Mouse (Mus musculus) gastrocnemius, postnatal 36 days (tissue): Measurements from ENCODE around the gene Slc38a3. TPM values are rescaled to one million over a fixed set of nuclear protein-coding genes. Genes with fewer than 3 reads are reported as not detected.

Experiments
- DNase-seq, 2 experiments: peaks; one replicate each; pipeline ENCODE4 v3.0.0; 2022
- intact Hi-C: fragments of 180-260 bp; cut with DNase I; formaldehyde crosslinking; loops from one replicate; pipeline ENCODE4 v1.15.1; 2025
- total RNA-seq, 2 experiments: library from RNA; stranded (reverse); gene quantifications; 2 replicates each; pipeline ENCODE4 v1.2.3; 2021

The Slc38a3 gene
- total RNA-seq, 2 experiments from 2014 or later: 60.6 to 81.6 TPM

- intact Hi-C loops: no loop called here
These were observed 929 bp upstream of the Slc38a3 start for GRCm38 (mm10) chr9:107670259-107670658.

GRCm38 (mm10) chr9:107668916-107669315 lies 414 bp downstream of the Slc38a3 start:
- intact Hi-C loops: no loop called here

More at GRCm38 (mm10) chr9:107670259-107670658, 929 bp upstream of the Slc38a3 start:
- DNase-seq: peak in 1 of 2 experiments; percentile 43

GRCm38 (mm10) chr9:107668011-107668410 lies 1.3 kb downstream of the Slc38a3 start:
- no peak for DNase-seq
- intact Hi-C loops: no loop called here

More at GRCm38 (mm10) chr9:107668916-107669315, 414 bp downstream of the Slc38a3 start:
- DNase-seq: no peak

- intact Hi-C loops: no loop called here
- peak; percentile 58 to 73 for DNase-seq
These were observed 2.1 kb downstream of the Slc38a3 start for GRCm38 (mm10) chr9:107667219-107667618.

GRCm38 (mm10) chr9:107666751-107667205 lies 2.6 kb downstream of the Slc38a3 start:
- intact Hi-C loops: no loop called here
- peak; percentile 54 to 55 for DNase-seq

GRCm38 (mm10) chr9:107665308-107665707 lies 4.0 kb downstream of the Slc38a3 start:
- intact Hi-C loops: no loop called here
- DNase-seq: no peak

- intact Hi-C loops: no loop called here
- no peak for DNase-seq
These were observed 5.8 kb downstream of the Slc38a3 start for GRCm38 (mm10) chr9:107663525-107663924.

GRCm38 (mm10) chr9:107662342-107662741 lies 7.0 kb downstream of the Slc38a3 start:
- intact Hi-C loops: no loop called here
- no peak for DNase-seq

GRCm38 (mm10) chr9:107660777-107661176 lies 8.6 kb downstream of the Slc38a3 start:
- intact Hi-C loops: no loop called here
- no peak for DNase-seq

GRCm38 (mm10) chr9:107659961-107660360 lies 9.4 kb downstream of the Slc38a3 start:
- intact Hi-C loops: no loop called here
- no peak for DNase-seq

GRCm38 (mm10) chr9:107659551-107659950 lies 9.8 kb downstream of the Slc38a3 start:
- intact Hi-C loops: no loop called here
- DNase-seq: no peak

- no peak for DNase-seq
- intact Hi-C loops: no loop called here
These were observed 11.2 kb downstream of the Slc38a3 start for GRCm38 (mm10) chr9:107658096-107658495.

- intact Hi-C loops: no loop called here
- DNase-seq: no peak
These were observed 12.2 kb downstream of the Slc38a3 start for GRCm38 (mm10) chr9:107657144-107657543.

- DNase-seq: no peak
- intact Hi-C loops: no loop called here
These were observed 14.7 kb downstream of the Slc38a3 start for GRCm38 (mm10) chr9:107654585-107654984.

GRCm38 (mm10) chr9:107653474-107653873 lies 15.9 kb downstream of the Slc38a3 start:
- intact Hi-C loops: no loop called here

GRCm38 (mm10) chr9:107650708-107651481 lies 18.4 kb downstream of the Slc38a3 start:
- DNase-seq: no peak
- intact Hi-C loops: loop anchor here (1.0 kb wide), 1 partner anchor 22 kb away; no protein-coding TSS in a partner anchor

More at GRCm38 (mm10) chr9:107653474-107653873, 15.9 kb downstream of the Slc38a3 start:
- DNase-seq: no peak

- intact Hi-C loops: no loop called here
These were observed 19.1 kb downstream of the Slc38a3 start for GRCm38 (mm10) chr9:107650225-107650624.

GRCm38 (mm10) chr9:107648767-107649166 lies 20.6 kb downstream of the Slc38a3 start:
- intact Hi-C loops: no loop called here
- no peak for DNase-seq

More at GRCm38 (mm10) chr9:107650225-107650624, 19.1 kb downstream of the Slc38a3 start:
- no peak for DNase-seq

GRCm38 (mm10) chr9:107646975-107647374 lies 22.4 kb downstream of the Slc38a3 start:
- intact Hi-C loops: no loop called here
- no peak for DNase-seq

- intact Hi-C loops: loop anchor here (1.0 to 2.0 kb wide), 3 partner anchors 19 to 43 kb away; no protein-coding TSS in a partner anchor
- peak; percentile 63 to 69 for DNase-seq
These were observed 23.8 kb downstream of the Slc38a3 start for GRCm38 (mm10) chr9:107645577-107645976.

GRCm38 (mm10) chr9:107645153-107645510 lies 24.2 kb downstream of the Slc38a3 start:
- no peak for DNase-seq
- intact Hi-C loops: loop anchor here (1.0 to 2.0 kb wide), 3 partner anchors 18 to 43 kb away; no protein-coding TSS in a partner anchor
